Mouse (Mus musculus) heart, adult 9 months (tissue): ENCODE data around the gene Tcf12.

Source experiments
- DNase-seq, 2 experiments: peaks; one replicate each; pipeline ENCODE4 v3.0.0; 2022; ENCODE audit warnings: low spot score in 2 of 2

Gene Tcf12

DNA sequence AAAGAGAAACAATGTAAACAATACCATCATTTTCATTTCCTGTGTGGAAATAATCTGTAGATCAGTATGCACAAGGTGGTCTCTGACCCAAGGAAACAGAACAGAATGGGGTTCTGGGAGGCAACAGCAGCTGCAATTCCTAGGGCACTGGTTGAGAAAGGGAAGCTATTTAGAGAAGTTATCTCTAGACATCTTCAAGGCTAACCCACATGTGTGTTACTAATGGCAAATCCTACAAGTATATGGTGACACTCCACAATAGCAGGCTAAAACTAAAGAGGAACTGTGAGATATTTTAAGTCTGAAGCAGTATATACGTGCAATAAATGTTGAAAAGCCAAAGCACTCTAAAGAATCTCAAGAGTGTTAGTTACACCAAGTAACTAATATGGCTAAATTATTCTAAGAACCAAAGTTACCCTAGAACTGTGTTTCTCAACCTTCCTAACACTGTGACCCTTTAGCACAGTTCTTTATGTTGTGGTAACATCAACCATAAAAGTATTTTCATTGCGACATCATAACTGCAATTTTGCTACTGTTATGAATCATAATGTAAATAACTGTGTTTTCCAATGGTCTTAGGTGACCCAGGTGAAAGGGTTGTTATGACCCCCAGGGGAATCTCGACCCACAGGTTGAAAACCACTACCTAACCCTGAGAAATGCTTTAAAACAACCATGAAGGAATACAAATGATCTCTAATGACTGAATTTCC lies 22.6 kb downstream of the Tcf12 start:
- no peak for DNase-seq

DNA sequence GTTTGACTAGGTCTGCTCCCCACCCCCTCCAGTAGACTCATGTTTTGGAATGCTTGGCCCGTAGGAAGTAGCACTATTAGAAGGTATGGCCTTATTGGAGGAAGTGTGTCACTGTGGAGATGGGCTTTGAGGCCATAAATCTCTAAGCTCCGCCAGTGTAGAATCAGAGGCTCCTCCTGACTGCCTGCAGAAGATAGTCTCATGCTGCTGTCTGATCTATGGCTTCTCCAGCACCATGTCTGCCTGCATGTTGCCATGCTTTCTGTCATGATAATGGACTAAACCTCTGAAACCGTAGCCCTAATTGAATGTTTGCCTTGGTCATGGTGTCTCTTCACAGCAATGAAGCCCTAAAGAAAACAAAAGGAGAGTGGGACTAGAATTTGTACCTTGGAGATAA lies 26.7 kb downstream of the Tcf12 start:
- no peak for DNase-seq

DNA sequence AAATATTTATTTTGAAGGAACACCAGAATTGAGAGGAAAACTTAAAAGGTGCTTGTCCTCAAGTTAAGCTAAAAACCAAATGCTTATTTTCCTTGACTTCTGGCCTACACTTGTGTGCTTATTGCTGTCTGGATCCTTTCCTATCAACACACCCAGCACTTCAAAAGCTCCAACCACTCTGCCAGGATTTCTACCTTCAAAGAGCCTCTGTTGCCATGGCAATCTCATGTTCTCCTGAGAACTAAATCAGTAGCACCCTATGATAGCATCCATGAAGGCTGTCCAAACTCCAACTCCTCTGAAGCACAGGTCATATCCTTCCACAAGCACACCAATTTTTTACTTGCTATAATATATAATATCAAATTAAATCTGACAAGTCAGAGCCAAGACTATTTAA lies 27.5 kb downstream of the Tcf12 start:
- peak; percentile 24 to 37 for DNase-seq

DNA sequence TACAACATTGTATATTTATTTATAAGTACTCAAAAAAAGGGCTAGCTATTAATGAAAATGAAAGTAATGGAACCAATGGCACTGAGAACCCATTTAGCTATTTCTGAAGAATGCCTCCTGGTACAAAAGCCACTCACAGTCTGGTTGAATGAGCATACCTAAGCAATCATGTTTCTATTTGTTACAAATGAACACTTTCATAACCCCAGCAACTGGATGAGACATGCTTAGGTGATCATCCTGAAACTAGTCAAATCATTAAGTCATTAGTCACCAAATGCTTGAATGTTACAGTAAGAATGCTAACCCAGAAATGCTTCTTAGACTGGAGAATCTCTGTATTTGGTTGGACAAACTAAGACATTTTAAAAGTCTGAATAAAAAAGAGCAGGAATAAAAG lies 35.5 kb downstream of the Tcf12 start:
- DNase-seq = no peak

GRCm38 (mm10) chr9:72066151-72066550 lies 45.5 kb downstream of the Tcf12 start:
- no peak for DNase-seq

DNA sequence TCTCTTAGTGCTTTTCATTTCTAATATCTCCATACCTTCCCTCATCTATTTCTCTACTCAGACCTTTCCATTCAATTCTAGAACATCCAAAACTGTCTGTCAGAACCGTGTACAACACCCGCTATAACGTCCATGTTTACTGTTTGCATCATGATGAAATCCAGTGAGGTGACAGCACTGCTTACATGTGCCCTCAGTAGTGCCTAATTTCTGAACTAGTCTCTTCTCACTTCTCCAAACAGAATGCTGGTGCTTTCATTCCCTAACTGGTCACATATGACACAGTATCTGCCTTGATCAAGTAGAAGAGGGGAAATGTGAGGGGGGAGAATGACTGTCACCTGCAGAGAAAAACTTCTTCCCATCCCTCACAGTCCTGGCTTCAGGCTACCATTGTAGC lies 58.5 kb downstream of the Tcf12 start:
- no peak for DNase-seq

DNA sequence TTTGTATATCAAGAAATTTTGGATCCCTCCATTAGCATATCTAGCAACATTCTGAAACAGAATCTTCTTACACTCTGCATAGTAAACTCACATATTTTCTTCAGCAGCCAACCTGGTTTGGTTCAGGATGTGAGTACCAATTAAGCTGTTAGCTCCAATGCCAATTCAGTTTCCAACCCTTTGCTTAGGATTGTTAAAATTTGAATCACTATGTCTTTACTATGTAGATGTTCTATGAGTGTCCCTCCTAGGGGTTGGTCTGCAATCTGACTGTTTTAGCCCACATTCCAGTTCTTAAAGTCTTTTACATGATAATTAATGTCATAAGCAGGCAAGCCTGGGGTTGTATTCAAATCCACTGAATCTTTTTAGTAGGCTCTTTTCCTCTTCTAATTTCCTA lies 71.5 kb downstream of the Tcf12 start:
- no peak for DNase-seq

GRCm38 (mm10) chr9:72039369-72039768 lies 72.3 kb downstream of the Tcf12 start:
- no peak for DNase-seq

DNA sequence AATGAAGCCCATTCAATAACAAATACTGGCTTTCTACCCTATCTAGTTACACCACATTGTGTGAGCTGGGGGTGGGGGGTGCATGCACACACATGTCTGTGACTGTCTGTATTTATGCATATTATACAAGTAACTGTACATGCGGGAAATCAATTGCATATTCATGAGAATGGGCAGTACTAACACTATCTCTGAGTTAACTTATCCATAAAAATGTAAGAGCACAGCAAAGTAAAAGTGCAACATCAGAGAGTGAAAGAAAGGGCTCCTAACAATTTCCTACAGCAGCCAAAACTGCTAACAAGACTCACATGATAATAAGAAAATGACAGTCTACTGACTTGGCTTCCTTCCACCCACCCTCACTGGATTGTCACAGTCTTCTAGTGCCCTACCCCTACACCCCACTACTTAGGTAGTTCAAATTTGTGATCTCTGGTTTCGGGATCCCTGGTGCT lies 74.6 kb downstream of the Tcf12 start:
- no peak for DNase-seq

DNA sequence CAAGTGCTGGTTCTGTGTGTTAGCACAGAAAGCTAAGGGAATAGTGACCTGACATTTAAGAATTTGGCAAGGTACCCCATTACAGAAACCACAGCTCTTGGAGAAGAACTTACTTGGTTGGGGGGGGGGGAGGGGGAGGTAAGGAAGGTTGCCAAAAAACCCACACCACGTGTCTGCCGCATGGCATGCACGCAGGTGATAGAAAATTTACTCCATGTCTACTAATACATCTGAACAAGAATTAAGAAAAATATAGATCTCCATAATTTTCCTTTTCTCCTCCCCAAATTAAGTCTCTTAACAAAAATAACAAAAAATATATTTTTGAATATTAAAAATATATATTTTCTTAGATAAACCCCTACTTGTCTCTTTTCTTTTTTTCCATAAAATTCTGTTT lies 75.4 kb downstream of the Tcf12 start:
- no peak for DNase-seq

DNA sequence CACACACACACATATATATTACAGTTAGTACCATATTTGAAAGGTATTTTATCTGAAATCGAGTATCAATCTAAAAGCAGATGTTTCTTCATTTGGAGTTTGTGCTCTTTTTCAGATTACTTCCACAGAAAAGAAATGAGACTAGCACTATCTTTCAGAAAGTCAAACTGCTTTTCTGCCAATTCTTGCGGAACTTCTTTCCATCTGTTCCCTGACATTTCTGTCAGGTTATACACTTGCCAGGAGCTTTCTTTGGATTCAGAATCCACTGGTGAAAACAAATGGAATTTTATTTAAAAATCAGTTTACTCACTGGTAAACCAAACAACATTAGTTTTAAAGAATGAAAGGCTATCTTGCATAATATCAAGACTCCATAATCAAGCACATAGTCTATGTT lies 78.4 kb downstream of the Tcf12 start:
- DNase-seq = no peak

- no peak for DNase-seq
These were observed 81.4 kb downstream of the Tcf12 start for GRCm38 (mm10) chr9:72030274-72030673.

- DNase-seq = no peak
These were observed 82.1 kb downstream of the Tcf12 start for GRCm38 (mm10) chr9:72029601-72030000.

DNA sequence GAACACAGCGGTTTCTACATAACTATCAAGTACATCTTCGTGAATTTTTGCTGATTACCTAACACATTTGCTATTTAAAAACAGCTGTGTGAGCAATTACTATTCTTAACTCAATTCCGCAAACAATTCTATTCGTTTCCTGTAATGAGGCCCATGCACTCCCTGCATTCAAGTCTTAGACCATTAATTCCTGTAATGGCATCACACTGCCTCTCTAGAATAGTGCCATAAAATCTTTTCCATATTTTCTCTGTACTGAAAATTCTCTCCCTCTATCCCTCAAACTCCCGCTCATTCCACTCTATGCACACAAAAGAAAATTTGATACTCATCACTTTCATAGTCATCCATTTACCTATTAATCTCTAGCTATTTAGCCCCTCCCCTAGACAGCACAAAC lies 88.4 kb downstream of the Tcf12 start:
- DNase-seq = no peak

DNA sequence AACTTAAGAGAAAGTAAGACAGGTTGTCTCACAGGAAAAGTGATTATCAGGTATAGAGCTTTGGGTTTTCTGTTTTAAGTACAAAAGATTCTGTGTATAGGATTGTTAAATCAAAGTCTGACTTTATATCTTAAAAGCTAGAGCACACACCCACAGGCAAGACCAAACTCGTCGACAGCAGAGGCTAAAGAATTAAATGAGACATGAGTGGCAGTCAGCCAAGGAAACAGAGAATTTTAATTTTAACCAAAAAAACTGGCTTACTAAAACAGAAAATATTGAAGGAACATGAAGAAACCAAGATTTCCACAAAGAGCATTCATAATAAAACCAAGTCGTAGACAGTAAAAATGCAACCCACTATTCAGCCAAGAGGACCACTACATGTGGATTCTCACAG lies 90.2 kb downstream of the Tcf12 start:
- DNase-seq = no peak

GRCm38 (mm10) chr9:72016021-72016420 lies 95.7 kb downstream of the Tcf12 start:
- no peak for DNase-seq

GRCm38 (mm10) chr9:72014585-72015381 lies 96.9 kb downstream of the Tcf12 start:
- DNase-seq = no peak

GRCm38 (mm10) chr9:72013541-72013940 lies 98.1 kb downstream of the Tcf12 start:
- DNase-seq = no peak

- no peak for DNase-seq
These were observed 103.0 kb downstream of the Tcf12 start for GRCm38 (mm10) chr9:72008634-72009033.

GRCm38 (mm10) chr9:71991147-71991546 lies 120.5 kb downstream of the Tcf12 start:
- no peak for DNase-seq

GRCm38 (mm10) chr9:71990376-71990775 lies 121.3 kb downstream of the Tcf12 start:
- DNase-seq = no peak

DNA sequence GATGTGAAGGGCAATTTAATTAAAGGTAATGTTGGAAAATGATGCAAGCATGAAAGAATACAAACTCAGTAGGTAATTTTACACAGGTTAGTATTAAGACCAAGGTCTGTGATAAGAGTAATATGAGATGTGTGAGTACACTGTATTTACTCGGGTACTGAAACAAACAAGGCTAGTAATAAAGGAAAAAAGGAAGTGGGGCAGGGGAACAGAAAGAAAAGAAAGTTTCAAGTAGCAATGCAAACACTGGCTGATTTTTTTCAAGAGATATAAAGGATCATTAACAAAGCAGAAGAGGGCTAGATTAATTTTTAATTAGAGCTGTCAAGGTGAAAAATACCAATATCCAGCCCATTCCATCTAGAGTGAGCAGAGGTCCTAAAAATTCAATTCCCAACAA lies 122.0 kb downstream of the Tcf12 start:
- DNase-seq = no peak

- no peak for DNase-seq
These were observed 125.0 kb downstream of the Tcf12 start for GRCm38 (mm10) chr9:71986716-71987115.
